Mouse (Mus musculus) midbrain, embryonic 13.5 days (tissue): ENCODE measurements around the gene Pes1. TPM values are rescaled to one million over a fixed set of nuclear protein-coding genes. Genes with fewer than 3 reads are reported as not detected.

Source experiments
- ATAC-seq: fragments of 200-750 bp; cut with Nextera tagmentation; 2 replicates; pipeline ENCODE4 v1.8.0; 2017; ENCODE audit warnings: mild to moderate bottlenecking, moderate TSS enrichment, moderate library complexity
- H3K27ac ChIP-seq: fragments of 300-500 bp; sonication (generic); 2 replicates; pipeline ENCODE4 v1.5.1; 2015; ENCODE audit warnings: inconsistent platforms, mild to moderate bottlenecking, moderate library complexity
- H3K27me3 ChIP-seq: fragments of 300-500 bp; sonication (generic); 2 replicates; pipeline ENCODE4 v1.6.1; 2015; ENCODE audit warnings: mild to moderate bottlenecking, inconsistent platforms
- H3K36me3 ChIP-seq: fragments of 300-500 bp; sonication (generic); 2 replicates; pipeline ENCODE4 v1.6.1; 2015; ENCODE audit warnings: mild to moderate bottlenecking, inconsistent platforms
- H3K4me1 ChIP-seq: fragments of 300-500 bp; sonication (generic); replicated peaks from 2 replicates; pipeline ENCODE4 v1.6.1; 2015; ENCODE audit warnings: inconsistent platforms
- H3K4me2 ChIP-seq: fragments of 300-500 bp; sonication (generic); replicated peaks from 2 replicates; pipeline ENCODE4 v1.6.1; 2015; ENCODE audit warnings: moderate library complexity, mild to moderate bottlenecking, inconsistent platforms
- H3K4me3 ChIP-seq: fragments of 300-500 bp; sonication (generic); replicated peaks from 2 replicates; pipeline ENCODE4 v1.5.1; 2015; ENCODE audit warnings: mild to moderate bottlenecking, inconsistent platforms
- H3K9ac ChIP-seq: fragments of 300-500 bp; sonication (generic); replicated peaks from 2 replicates; pipeline ENCODE4 v1.6.1; 2015; ENCODE audit warnings: mild to moderate bottlenecking, inconsistent platforms
- H3K9me3 ChIP-seq: fragments of 300-500 bp; sonication (generic); 2 replicates; pipeline ENCODE4 v1.6.1; 2016; ENCODE audit warnings: mild to moderate bottlenecking, inconsistent platforms
- WGBS: fragments of 180-500 bp; shearing (Covaris S2); methylation state at CpG from one replicate; pipeline ENCODE4 v1.1.7; 2015; 5-methylcytosine and 5-hydroxymethylcytosine counted together
- polyA plus RNA-seq: library from polyadenylated mRNA; unstranded; fragments of >200 nt; fragmentation: Nextera tagmentation; extraction: Ambion mirVana; gene quantifications from 2 replicates; pipeline ENCODE4 v1.2.1, GENCODE M21; 2015

Gene Pes1
- polyA plus RNA-seq, 1 experiment from 2014 or later = 67.5 TPM

GRCm38 (mm10) chr11:4023321-4023720 lies 59.5 kb downstream of the Pes1 start:
- Histone ChIP-seq H3K4me2 (no peak overlapping the region), H3K9me3 (no peaks in the 10 kb centered on the region), H3K36me3 (no peaks in the 10 kb centered on the region), H3K4me1 (no peaks in the 10 kb centered on the region), H3K4me3 (no peak overlapping the region), H3K27ac (no peak overlapping the region), H3K27me3 (no peaks in the 10 kb centered on the region), H3K9ac (no peak overlapping the region)
- no peak for ATAC-seq
- 83% methylated on average over 2 of the region's 2 CpGs for WGBS

GRCm38 (mm10) chr11:4027066-4027465 lies 63.3 kb downstream of the Pes1 start:
- WGBS = 88% methylated on average over 8 of the region's 8 CpGs
- Histone ChIP-seq H3K4me2 (no peak overlapping the region), H3K36me3 (no peaks in the 10 kb centered on the region), H3K27ac (no peak overlapping the region), H3K4me1 (no peaks in the 10 kb centered on the region), H3K9ac (no peak overlapping the region), H3K9me3 (no peaks in the 10 kb centered on the region; the same call in 1 of the 2 replicates), H3K4me3 (no peak overlapping the region), H3K27me3 (peaks cover 3% of the 10 kb centered on the region; the same call in 1 of the 2 replicates)
- no peak for ATAC-seq

GRCm38 (mm10) chr11:4027561-4028334 lies 64.0 kb downstream of the Pes1 start:
- no peak overlapping the region for H3K27ac ChIP-seq
- H3K9ac ChIP-seq = no peak overlapping the region
- no peaks in the 10 kb centered on the region; the same call in 1 of the 2 replicates for H3K9me3 ChIP-seq
- H3K27me3 ChIP-seq = peaks cover 3% of the 10 kb centered on the region; the same call in 1 of the 2 replicates
- no peak for ATAC-seq
- H3K4me2 ChIP-seq = no peak overlapping the region
- H3K36me3 ChIP-seq = no peaks in the 10 kb centered on the region
- no peak overlapping the region for H3K4me3 ChIP-seq
- 81% methylated on average over 9 of the region's 9 CpGs for WGBS
- H3K4me1 ChIP-seq = no peaks in the 10 kb centered on the region

GRCm38 (mm10) chr11:4029343-4029742 lies 65.6 kb downstream of the Pes1 start:
- Histone ChIP-seq H3K9ac (no peak overlapping the region), H3K36me3 (no peaks in the 10 kb centered on the region), H3K4me3 (no peak overlapping the region), H3K27ac (no peak overlapping the region), H3K9me3 (no peaks in the 10 kb centered on the region; the same call in 1 of the 2 replicates), H3K27me3 (peaks cover 3% of the 10 kb centered on the region; the same call in 1 of the 2 replicates), H3K4me2 (no peak overlapping the region), H3K4me1 (no peaks in the 10 kb centered on the region)
- no peak for ATAC-seq
- 72% methylated on average over 4 of the region's 4 CpGs for WGBS

Other genes with a start within 250 kb of the Pes1 start
- 12.7 and 14.9 TPM in 2 replicates for gene Osbp2, start 100.1 kb upstream of the Pes1 start, polyA plus RNA-seq
- 0.54 and 0.67 TPM in 2 replicates for gene 4921536K21Rik, start 68.9 kb upstream of the Pes1 start, polyA plus RNA-seq
- 39.2 and 39.8 TPM in 2 replicates for gene Dusp18, start 68.7 kb upstream of the Pes1 start, polyA plus RNA-seq
- gene Slc35e4, start 49.3 kb upstream of the Pes1 start, polyA plus RNA-seq = 10.3 TPM in 2 replicates
- 16.6 and 20.3 TPM in 2 replicates for gene Tcn2, start 31.8 kb upstream of the Pes1 start, polyA plus RNA-seq
- 0.13 TPM in 1 of 2 replicates, not detected in the other for gene 4930556J24Rik, start 12.8 kb downstream of the Pes1 start, polyA plus RNA-seq
- gene Gal3st1, start 19.7 kb downstream of the Pes1 start, polyA plus RNA-seq = 1.4 and 1.5 TPM in 2 replicates
- not detected in 2 replicates for gene Sec14l4, start 67.5 kb downstream of the Pes1 start, polyA plus RNA-seq
- 0.26 TPM in 1 of 2 replicates, not detected in the other for gene Sec14l3, start 100.9 kb downstream of the Pes1 start, polyA plus RNA-seq
- 4.9 and 6.6 TPM in 2 replicates for gene Mtfp1, start 131.5 kb downstream of the Pes1 start, polyA plus RNA-seq
- 2.3 and 3.2 TPM in 2 replicates for gene Sec14l2, start 159.4 kb downstream of the Pes1 start, polyA plus RNA-seq
- gene Rnf215, start 171.2 kb downstream of the Pes1 start, polyA plus RNA-seq = 43.9 and 45.9 TPM in 2 replicates
- gene Ccdc157, start 196.3 kb downstream of the Pes1 start, polyA plus RNA-seq = 6.8 and 8.1 TPM in 2 replicates
- 65.8 and 66.7 TPM in 2 replicates for gene Sf3a1, start 196.4 kb downstream of the Pes1 start, polyA plus RNA-seq
- 24.2 and 24.6 TPM in 2 replicates for gene Tbc1d10a, start 222.8 kb downstream of the Pes1 start, polyA plus RNA-seq